Mouse (Mus musculus): ENCODE measurements around the gene Pecam1.

DNA sequence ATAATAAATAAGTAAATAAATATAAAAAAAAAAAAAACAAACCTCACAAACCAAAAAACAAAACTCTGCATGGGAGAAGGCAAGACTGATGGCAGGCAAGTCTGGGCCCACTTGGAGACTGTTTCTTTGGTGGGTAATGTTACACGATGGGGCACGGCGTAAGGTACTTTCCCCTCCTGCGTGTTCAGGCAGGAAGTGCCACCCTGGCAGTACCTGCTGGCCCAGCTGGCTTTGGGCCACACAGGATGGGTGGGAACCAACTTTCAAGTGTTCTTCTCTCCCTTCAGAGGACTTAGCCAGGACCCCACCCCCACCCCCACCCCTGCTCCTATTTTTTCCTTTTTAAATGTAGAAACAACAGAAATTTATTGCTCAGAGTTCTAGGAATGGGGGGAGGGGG, 85.1 kb downstream of the Pecam1 start:
- no peak for TF ChIP-seq POLR2A (IDR thresholded peaks at IDR 0.05; ENCODE audit: insufficient read depth, low read length)
- TF ChIP-seq EP300 (IDR thresholded peaks at IDR 0.05; ENCODE audit: insufficient read depth, low read depth, low read length) = no peak
- no peak for TF ChIP-seq CTCF (IDR thresholded peaks at IDR 0.05; ENCODE audit: low read depth, low read length)
